Mouse (Mus musculus) heart, embryonic 16.5 days (tissue): Measurements from ENCODE around the gene Rnf157. TPM values are rescaled to one million over a fixed set of nuclear protein-coding genes. Genes with fewer than 3 reads are reported as not detected.
A peak's percentile ranks its signal among the peaks of the same experiment; 100 is the strongest.

Experiments
- ATAC-seq: fragments of 200-750 bp; cut with Nextera tagmentation; replicated peaks from 2 replicates; pipeline ENCODE4 v1.8.0; 2017; ENCODE audit warnings: moderate number of reproducible peaks; ENCODE audit not compliant: insufficient read depth, low FRiP score; ENCODE audit errors: extremely low read depth
- H3K27ac ChIP-seq: fragments of 300-500 bp; sonication (generic); 2 replicates; pipeline ENCODE4 v1.5.1; 2014; ENCODE audit warnings: mild to moderate bottlenecking, low read length, control low read depth, moderate library complexity
- H3K27me3 ChIP-seq: fragments of 300-500 bp; sonication (generic); 2 replicates; pipeline ENCODE4 v1.6.1; 2014; ENCODE audit warnings: low read length, mixed read lengths; ENCODE audit not compliant: control insufficient read depth, insufficient read depth
- H3K36me3 ChIP-seq: fragments of 300-500 bp; sonication (generic); 2 replicates; pipeline ENCODE4 v1.6.1; 2014; ENCODE audit not compliant: control insufficient read depth, insufficient read depth
- H3K4me1 ChIP-seq: fragments of 300-500 bp; sonication (generic); 2 replicates; pipeline ENCODE4 v1.6.1; 2014; ENCODE audit warnings: low read length, mixed read lengths; ENCODE audit not compliant: control insufficient read depth, insufficient read depth
- H3K4me2 ChIP-seq: fragments of 300-500 bp; sonication (generic); 2 replicates; pipeline ENCODE4 v1.6.1; 2014; ENCODE audit warnings: low read depth, mild to moderate bottlenecking, control low read depth, low read length
- H3K4me3 ChIP-seq: fragments of 300-500 bp; sonication (generic); 2 replicates; pipeline ENCODE4 v1.5.1; 2014; ENCODE audit warnings: mild to moderate bottlenecking, control low read depth, low read length
- H3K9ac ChIP-seq: fragments of 300-500 bp; sonication (generic); 2 replicates; pipeline ENCODE4 v1.6.1; 2014; ENCODE audit warnings: low read length, control low read depth
- H3K9me3 ChIP-seq: fragments of 300-500 bp; sonication (generic); replicated peaks from 2 replicates; pipeline ENCODE4 v1.6.1; 2016; ENCODE audit warnings: low read length; ENCODE audit not compliant: control insufficient read depth
- WGBS: fragments of 180-500 bp; shearing (Covaris S2); extraction: QIAGEN DNeasy Blood & Tissue Kit; methylation state at CpG from one replicate; pipeline ENCODE4 v1.1.7; 2014; 5-methylcytosine and 5-hydroxymethylcytosine counted together
- polyA plus RNA-seq: library from polyadenylated mRNA; unstranded; fragments of >200 nt; fragmentation: Nextera tagmentation; extraction: Ambion mirVana; gene quantifications from 2 replicates; pipeline ENCODE4 v1.2.1, GENCODE M21; 2015

Rnf157 gene
- polyA plus RNA-seq, 1 experiment from 2014 or later: 11.6 TPM

- Histone ChIP-seq H3K27me3 (peaks cover 13% of the 10 kb centered on the region), H3K4me3 (no peak overlapping the region), H3K4me2 (no peak overlapping the region), H3K9me3 (no peaks in the 10 kb centered on the region), H3K4me1 (peaks cover 11% of the 10 kb centered on the region), H3K27ac (no peak overlapping the region), H3K36me3 (peaks cover 8% of the 10 kb centered on the region), H3K9ac (no peak overlapping the region)
- ATAC-seq: no peak
- WGBS: 86% methylated on average over 6 of the region's 6 CpGs
These were observed 31.1 kb upstream of the Rnf157 start for GRCm38 (mm10) chr11:116443935-116444334.

GRCm38 (mm10) chr11:116443311-116443710, 30.5 kb upstream of the Rnf157 start:
- Histone ChIP-seq H3K9me3 (no peaks in the 10 kb centered on the region), H3K9ac (no peak overlapping the region), H3K4me3 (no peak overlapping the region), H3K4me2 (no peak overlapping the region), H3K36me3 (peaks cover 9% of the 10 kb centered on the region), H3K27ac (no peak overlapping the region), H3K27me3 (peaks cover 13% of the 10 kb centered on the region), H3K4me1 (peaks cover 11% of the 10 kb centered on the region)
- no peak for ATAC-seq
- 89% methylated on average over 6 of the region's 6 CpGs for WGBS

GRCm38 (mm10) chr11:116442867-116443177, 30.0 kb upstream of the Rnf157 start:
- Histone ChIP-seq H3K27me3 (peaks cover 13% of the 10 kb centered on the region), H3K4me1 (peaks cover 11% of the 10 kb centered on the region), H3K4me3 (no peak overlapping the region), H3K9me3 (no peaks in the 10 kb centered on the region), H3K27ac (no peak overlapping the region), H3K9ac (no peak overlapping the region), H3K36me3 (peaks cover 9% of the 10 kb centered on the region), H3K4me2 (no peak overlapping the region)
- ATAC-seq: no peak
- 51% methylated on average over 6 of the region's 6 CpGs for WGBS

- ATAC-seq: no peak
- H3K4me1 ChIP-seq: peaks cover 16% of the 10 kb centered on the region
These were observed 29.5 kb upstream of the Rnf157 start for GRCm38 (mm10) chr11:116442129-116442866.

GRCm38 (mm10) chr11:116440408-116441068, 27.7 kb upstream of the Rnf157 start:
- 54% methylated on average over 7 of the region's 7 CpGs for WGBS
- Histone ChIP-seq H3K4me1 (peaks cover 30% of the 10 kb centered on the region), H3K4me2 (no peak overlapping the region), H3K4me3 (no peak overlapping the region), H3K36me3 (peaks cover 16% of the 10 kb centered on the region), H3K9me3 (no peaks in the 10 kb centered on the region), H3K9ac (0 out of 2 replicates have a peak overlapping the region, but pooled peaks have one; percentile 11), H3K27me3 (no peaks in the 10 kb centered on the region), H3K27ac (peak overlapping the region; percentile 77)
- peak; percentile 24; the same call in 1 of the 2 replicates for ATAC-seq

More at GRCm38 (mm10) chr11:116442129-116442866, 29.5 kb upstream of the Rnf157 start:
- WGBS: 74% methylated on average over 15 of the region's 15 CpGs
- Histone ChIP-seq H3K4me3 (no peak overlapping the region), H3K9me3 (no peaks in the 10 kb centered on the region), H3K9ac (no peak overlapping the region), H3K27me3 (peaks cover 12% of the 10 kb centered on the region), H3K4me2 (no peak overlapping the region), H3K36me3 (peaks cover 14% of the 10 kb centered on the region), H3K27ac (no peak overlapping the region)

GRCm38 (mm10) chr11:116439269-116440240, 26.7 kb upstream of the Rnf157 start:
- no peak overlapping the region for H3K4me3 ChIP-seq
- peak overlapping the region; percentile 46 for H3K9ac ChIP-seq
- peaks cover 36% of the 10 kb centered on the region for H3K4me1 ChIP-seq
- no peak for ATAC-seq
- H3K9me3 ChIP-seq: no peaks in the 10 kb centered on the region
- peaks cover 16% of the 10 kb centered on the region for H3K36me3 ChIP-seq
- no peak overlapping the region for H3K4me2 ChIP-seq
- 77% methylated on average over 19 of the region's 19 CpGs for WGBS
- H3K27ac ChIP-seq: peak overlapping the region; percentile 77
- H3K27me3 ChIP-seq: no peaks in the 10 kb centered on the region

- Histone ChIP-seq H3K9me3 (no peaks in the 10 kb centered on the region), H3K4me2 (peak overlapping the region; percentile 77; the same call in 1 of the 2 replicates), H3K4me1 (peaks cover 36% of the 10 kb centered on the region), H3K4me3 (no peak overlapping the region), H3K27me3 (no peaks in the 10 kb centered on the region), H3K27ac (peak overlapping the region; percentile 81), H3K9ac (peak overlapping the region; percentile 69), H3K36me3 (peaks cover 16% of the 10 kb centered on the region)
- 73% methylated on average over 11 of the region's 11 CpGs for WGBS
- ATAC-seq: no peak
These were observed 24.7 kb upstream of the Rnf157 start for GRCm38 (mm10) chr11:116437541-116437940.

- H3K4me2 ChIP-seq: peak overlapping the region; percentile 77
- peaks cover 36% of the 10 kb centered on the region for H3K4me1 ChIP-seq
- no peaks in the 10 kb centered on the region for H3K27me3 ChIP-seq
- H3K9me3 ChIP-seq: no peaks in the 10 kb centered on the region
- peaks cover 16% of the 10 kb centered on the region for H3K36me3 ChIP-seq
- 21% methylated on average over 4 of the region's 4 CpGs for WGBS
- H3K27ac ChIP-seq: peak overlapping the region; percentile 81
- peak overlapping the region; percentile 29 for H3K4me3 ChIP-seq
- H3K9ac ChIP-seq: peak overlapping the region; percentile 69
- no peak for ATAC-seq
These were observed 24.0 kb upstream of the Rnf157 start for GRCm38 (mm10) chr11:116436725-116437331.
